Mouse (Mus musculus) testis, adult 2 months (tissue): ENCODE measurements around the gene 1700019N19Rik.

Experiments used
- CTCF ChIP-seq: fragments of 200-500 bp; IDR thresholded peaks from 2 replicates; pipeline ENCODE4 v1.5.1; 2012; ENCODE audit warnings: low read depth, mild to moderate bottlenecking, inconsistent platforms, low read length, moderate library complexity; ENCODE audit not compliant: control insufficient read depth, insufficient read depth, insufficient replicate concordance
- POLR2A ChIP-seq: fragments of 200-500 bp; IDR thresholded peaks from 2 replicates; pipeline ENCODE4 v1.6.1; 2012; ENCODE audit warnings: low read depth, mild to moderate bottlenecking, inconsistent platforms, low read length, moderate library complexity; ENCODE audit not compliant: control insufficient read depth

DNA sequence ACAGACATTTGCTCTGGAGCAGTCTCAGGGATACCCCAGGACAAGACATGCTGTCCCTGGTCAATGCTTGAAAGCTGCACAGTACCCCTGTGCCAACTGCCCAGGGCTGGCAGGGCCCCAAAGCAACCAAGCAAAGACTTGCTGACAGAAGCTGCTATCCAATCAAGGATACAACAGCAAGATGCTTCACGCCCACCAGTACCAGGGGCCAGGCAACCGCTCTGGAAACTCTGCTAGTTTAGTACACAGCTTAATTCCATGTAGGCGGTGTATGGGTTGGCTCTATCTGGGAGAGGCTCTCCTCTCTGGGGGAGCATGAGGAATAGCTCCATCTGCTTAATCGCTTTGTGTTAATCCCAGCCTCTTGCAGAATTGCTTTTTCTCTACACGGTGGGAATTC lies 35.3 kb upstream of the 1700019N19Rik start:
- TF ChIP-seq CTCF (no peak), POLR2A (no peak)
